Mouse (Mus musculus): ENCODE results near the gene Cse1l. TPM values are rescaled to one million over a fixed set of nuclear protein-coding genes. Genes with fewer than 3 reads are reported as not detected.

Cse1l gene
- 107 and 128 TPM in 2 replicates for total RNA-seq (2014; fragmentation: Nextera tagmentation)
- 156 and 159 TPM in 2 replicates for total RNA-seq (2017)

- peak; percentile 82 for ATAC-seq (replicated peaks; ENCODE audit: poor library complexity, severe bottlenecking)
Observed at GRCm38 (mm10) chr2:166905711-166906522, at the start of gene Cse1l. TSS of gene Cse1l (plus strand) at chr2:166906040.

GRCm38 (mm10) chr2:166856366-166856765, 49.5 kb upstream of the Cse1l start:
- no peak for ATAC-seq (replicated peaks; ENCODE audit: poor library complexity, severe bottlenecking)

GRCm38 (mm10) chr2:166857118-166857517, 48.7 kb upstream of the Cse1l start:
- peak; percentile 53; the same call in 1 of the 2 replicates for ATAC-seq (replicated peaks; ENCODE audit: poor library complexity, severe bottlenecking)

- ATAC-seq (replicated peaks; ENCODE audit: poor library complexity, severe bottlenecking), result no peak; the same call in 1 of the 2 replicates
Observed at GRCm38 (mm10) chr2:166859214-166859613, 46.6 kb upstream of the Cse1l start.

GRCm38 (mm10) chr2:166862505-166862904, 43.3 kb upstream of the Cse1l start:
- ATAC-seq (replicated peaks; ENCODE audit: poor library complexity, severe bottlenecking), result no peak

GRCm38 (mm10) chr2:166865476-166865875, 40.4 kb upstream of the Cse1l start:
- ATAC-seq (replicated peaks; ENCODE audit: poor library complexity, severe bottlenecking), result no peak

- ATAC-seq (replicated peaks; ENCODE audit: poor library complexity, severe bottlenecking), result no peak
Observed at GRCm38 (mm10) chr2:166870271-166870865, 35.5 kb upstream of the Cse1l start.

- ATAC-seq (replicated peaks; ENCODE audit: poor library complexity, severe bottlenecking), result no peak
Observed at GRCm38 (mm10) chr2:166870899-166871298, 34.9 kb upstream of the Cse1l start.

GRCm38 (mm10) chr2:166874675-166875280, 31.1 kb upstream of the Cse1l start:
- peak; percentile 78 for ATAC-seq (replicated peaks; ENCODE audit: poor library complexity, severe bottlenecking)

GRCm38 (mm10) chr2:166875561-166875960, 30.3 kb upstream of the Cse1l start:
- peak; percentile 68 for ATAC-seq (replicated peaks; ENCODE audit: poor library complexity, severe bottlenecking)

GRCm38 (mm10) chr2:166876331-166876730, 29.5 kb upstream of the Cse1l start:
- no peak for ATAC-seq (replicated peaks; ENCODE audit: poor library complexity, severe bottlenecking)

GRCm38 (mm10) chr2:166885066-166885465, 20.8 kb upstream of the Cse1l start:
- ATAC-seq (replicated peaks; ENCODE audit: poor library complexity, severe bottlenecking), result no peak

GRCm38 (mm10) chr2:166885619-166886018, 20.2 kb upstream of the Cse1l start:
- ATAC-seq (replicated peaks; ENCODE audit: poor library complexity, severe bottlenecking), result no peak

- no peak for ATAC-seq (replicated peaks; ENCODE audit: poor library complexity, severe bottlenecking)
Observed at GRCm38 (mm10) chr2:166886231-166886630, 19.6 kb upstream of the Cse1l start.

- ATAC-seq (replicated peaks; ENCODE audit: poor library complexity, severe bottlenecking), result no peak; the same call in 1 of the 2 replicates
Observed at GRCm38 (mm10) chr2:166887816-166888215, 18.0 kb upstream of the Cse1l start.

GRCm38 (mm10) chr2:166891366-166891880, 14.4 kb upstream of the Cse1l start:
- no peak for ATAC-seq (replicated peaks; ENCODE audit: poor library complexity, severe bottlenecking)

GRCm38 (mm10) chr2:166892158-166892680, 13.6 kb upstream of the Cse1l start:
- ATAC-seq (replicated peaks; ENCODE audit: poor library complexity, severe bottlenecking), result no peak

- no peak for ATAC-seq (replicated peaks; ENCODE audit: poor library complexity, severe bottlenecking)
Observed at GRCm38 (mm10) chr2:166893036-166893435, 12.8 kb upstream of the Cse1l start.

- ATAC-seq (replicated peaks; ENCODE audit: poor library complexity, severe bottlenecking), result no peak
Observed at GRCm38 (mm10) chr2:166896368-166896767, 9.5 kb upstream of the Cse1l start.

- ATAC-seq (replicated peaks; ENCODE audit: poor library complexity, severe bottlenecking), result no peak
Observed at GRCm38 (mm10) chr2:166896974-166897373, 8.9 kb upstream of the Cse1l start.

- ATAC-seq (replicated peaks; ENCODE audit: poor library complexity, severe bottlenecking), result no peak
Observed at GRCm38 (mm10) chr2:166899161-166899560, 6.7 kb upstream of the Cse1l start.

All from granulocyte monocyte progenitor cell, adult 5-6 weeks (primary cell).